Mouse (Mus musculus): Measurements from ENCODE around the gene Sult1a1. TPM values are rescaled to one million over a fixed set of nuclear protein-coding genes. Genes with fewer than 3 reads are reported as not detected.

Gene Sult1a1
- total RNA-seq, 2 experiments from 2014 or later = 10.8 to 13.6 TPM

- intact Hi-C loops (cut with DNase I) = no loop called here
- Histone ChIP-seq H3K27ac (no peak overlapping the region), H3K4me3 (no peak overlapping the region)
- no peak for TF ChIP-seq CTCF (IDR thresholded peaks at IDR 0.05)
- no peak for DNase-seq (ENCODE audit: extremely low spot score in 1 of 2, low spot score in 2 of 2)
These were observed 43.8 kb downstream of the Sult1a1 start for GRCm38 (mm10) chr7:126632478-126632877.

- Histone ChIP-seq H3K27ac (no peak within 1 kb of the TSS), H3K4me3 (no peak within 1 kb of the TSS)
- DNase-seq (ENCODE audit: extremely low spot score in 1 of 2, low spot score in 2 of 2) = no peak
- no peak for TF ChIP-seq CTCF (IDR thresholded peaks at IDR 0.05)
- intact Hi-C loops (cut with DNase I) = no loop called here
These were observed 45.3 kb downstream of the Sult1a1 start, which contains the start of gene Nupr1 for GRCm38 (mm10) chr7:126630824-126631518. Nupr1 (minus strand) TSS chr7:126630861.

- no peak overlapping the region for H3K27ac ChIP-seq
- H3K4me3 ChIP-seq = no peak overlapping the region
- intact Hi-C loops (cut with DNase I) = no loop called here
- DNase-seq (ENCODE audit: extremely low spot score in 1 of 2, low spot score in 2 of 2) = no peak
- no peak for TF ChIP-seq CTCF (IDR thresholded peaks at IDR 0.05)
These were observed 46.3 kb downstream of the Sult1a1 start for GRCm38 (mm10) chr7:126629915-126630314.

GRCm38 (mm10) chr7:126628111-126628510 lies 48.1 kb downstream of the Sult1a1 start:
- no peak for DNase-seq (ENCODE audit: extremely low spot score in 1 of 2, low spot score in 2 of 2)
- intact Hi-C loops (cut with DNase I) = no loop called here
- H3K4me3 ChIP-seq = no peak overlapping the region

GRCm38 (mm10) chr7:126625807-126626600 lies 50.2 kb downstream of the Sult1a1 start:
- no peak for TF ChIP-seq CTCF (IDR thresholded peaks at IDR 0.05)
- intact Hi-C loops (cut with DNase I) = no loop called here
- no peak for DNase-seq (ENCODE audit: extremely low spot score in 1 of 2, low spot score in 2 of 2)
- no peak overlapping the region for H3K27ac ChIP-seq
- no peak overlapping the region for H3K4me3 ChIP-seq

More at GRCm38 (mm10) chr7:126628111-126628510, 48.1 kb downstream of the Sult1a1 start:
- TF ChIP-seq CTCF (IDR thresholded peaks at IDR 0.05) = no peak
- no peak overlapping the region for H3K27ac ChIP-seq

GRCm38 (mm10) chr7:126625369-126625768 lies 50.9 kb downstream of the Sult1a1 start:
- intact Hi-C loops (cut with DNase I) = no loop called here
- Histone ChIP-seq H3K27ac (peak overlapping the region; percentile 44), H3K4me3 (no peak overlapping the region; the same call in 1 of the 2 replicates)
- peak; percentile 28 to 29 for DNase-seq (ENCODE audit: extremely low spot score in 1 of 2, low spot score in 2 of 2)
- TF ChIP-seq CTCF (IDR thresholded peaks at IDR 0.05) = no peak

- intact Hi-C loops (cut with DNase I) = no loop called here
- DNase-seq (ENCODE audit: extremely low spot score in 1 of 2, low spot score in 2 of 2) = no peak
- no peak for TF ChIP-seq CTCF (IDR thresholded peaks at IDR 0.05)
- peak overlapping the region; percentile 7; the same call in 1 of the 2 replicates for H3K4me3 ChIP-seq
- H3K27ac ChIP-seq = peak overlapping the region; percentile 44
These were observed 51.5 kb downstream of the Sult1a1 start for GRCm38 (mm10) chr7:126624774-126625173.

GRCm38 (mm10) chr7:126623381-126623780 lies 52.9 kb downstream of the Sult1a1 start:
- intact Hi-C loops (cut with DNase I) = no loop called here

More at GRCm38 (mm10) chr7:126623381-126623780, 52.9 kb downstream of the Sult1a1 start:
- H3K4me3 ChIP-seq = no peak overlapping the region
- DNase-seq (ENCODE audit: extremely low spot score in 1 of 2, low spot score in 2 of 2) = no peak
- no peak overlapping the region for H3K27ac ChIP-seq
- no peak for TF ChIP-seq CTCF (IDR thresholded peaks at IDR 0.05)

Other genes with a start within 250 kb of the Sult1a1 start
- gene Rabep2, start 247.7 kb downstream of the Sult1a1 start, total RNA-seq (2021) = 10 to 100 TPM; 14.7 to 14.8 TPM
- gene Atp2a1, start 213.3 kb downstream of the Sult1a1 start, total RNA-seq (2021) = under 1 TPM; 0.14 to 0.35 TPM
- gene Sh2b1, start 201.0 kb downstream of the Sult1a1 start, total RNA-seq (2021) = 10 to 100 TPM; 76.5 to 78.3 TPM
- 10 to 100 TPM; 78.0 to 93.5 TPM for gene Tufm, start 189.1 kb downstream of the Sult1a1 start, total RNA-seq (2021)
- gene Atxn2l, start 173.0 kb downstream of the Sult1a1 start, total RNA-seq (2021) = 100 to 1,000 TPM; 131 to 139 TPM
- gene Eif3c, start 110.0 kb downstream of the Sult1a1 start, total RNA-seq (2021) = 100 to 1,000 TPM; 173 to 179 TPM
- gene Apobr, start 91.5 kb downstream of the Sult1a1 start, total RNA-seq (2021) = 1 to 10 TPM in 1 of 2 experiments, under 1 TPM in 1; 0.45 to 1.2 TPM
- 10 to 100 TPM; 24.4 to 30.8 TPM for gene Cln3, start 90.6 kb downstream of the Sult1a1 start, total RNA-seq (2021)
- gene Il27, start 81.5 kb downstream of the Sult1a1 start, total RNA-seq (2021) = not detected
- 10 to 100 TPM; 17.6 to 21.0 TPM for gene Nupr1, start 45.6 kb downstream of the Sult1a1 start, total RNA-seq (2021)
- 10 to 100 TPM; 30.2 to 33.5 TPM for gene Sgf29, start 27.1 kb downstream of the Sult1a1 start, total RNA-seq (2021)
- 100 to 1,000 TPM; 100 to 106 TPM for gene Bola2, start 19.0 kb upstream of the Sult1a1 start, total RNA-seq (2021)
- gene Slx1b, start 19.4 kb upstream of the Sult1a1 start, total RNA-seq (2021) = 10 to 100 TPM; 17.9 to 21.1 TPM
- 100 to 1,000 TPM; 164 to 185 TPM for gene Coro1a, start 31.4 kb upstream of the Sult1a1 start, total RNA-seq (2021)
- gene Mapk3, start 83.2 kb upstream of the Sult1a1 start, total RNA-seq (2021) = 100 to 1,000 TPM; 155 to 166 TPM
- gene Gdpd3, start 89.9 kb upstream of the Sult1a1 start, total RNA-seq (2021) = 1 to 10 TPM; 2.4 to 3.4 TPM
- 100 to 1,000 TPM; 312 to 323 TPM for gene Ypel3, start 100.5 kb upstream of the Sult1a1 start, total RNA-seq (2021)
- 1 to 10 TPM; 1.1 to 1.2 TPM for gene Tbx6, start 105.1 kb upstream of the Sult1a1 start, total RNA-seq (2021)
- 10 to 100 TPM; 50.4 TPM for gene Ppp4c, start 116.1 kb upstream of the Sult1a1 start, total RNA-seq (2021)
- 10 to 100 TPM; 71.6 to 77.4 TPM for gene Fam57b, start 121.2 kb upstream of the Sult1a1 start, total RNA-seq (2021)
- gene 4930451I11Rik, start 155.2 kb upstream of the Sult1a1 start, total RNA-seq (2021) = not detected
- gene Doc2a, start 171.0 kb upstream of the Sult1a1 start, total RNA-seq (2021) = 10 to 100 TPM; 46.9 to 51.7 TPM
- 10 to 100 TPM; 36.6 to 40.9 TPM for gene Hirip3, start 185.5 kb upstream of the Sult1a1 start, total RNA-seq (2021)
- gene Ino80e, start 185.9 kb upstream of the Sult1a1 start, total RNA-seq (2021) = 10 to 100 TPM; 52.5 to 53.2 TPM
- gene Taok2, start 208.3 kb upstream of the Sult1a1 start, total RNA-seq (2021) = 100 to 1,000 TPM; 162 to 167 TPM
- gene Tmem219, start 246.5 kb upstream of the Sult1a1 start, total RNA-seq (2021) = 10 to 100 TPM; 17.3 to 22.0 TPM